Mouse (Mus musculus) liver, postnatal 0 days (tissue): ENCODE data around the gene Dock8. TPM values are rescaled to one million over a fixed set of nuclear protein-coding genes. Genes with fewer than 3 reads are reported as not detected.

Experiments used
- ATAC-seq: fragments of 200-750 bp; cut with Nextera tagmentation; 2 replicates; pipeline ENCODE4 v1.8.0; 2017; ENCODE audit warnings: mild to moderate bottlenecking, moderate library complexity
- DNase-seq: peaks from one replicate; pipeline ENCODE4 v3.0.0-alpha.2; 2016
- H3K27ac ChIP-seq: fragments of 300-500 bp; sonication (generic); 2 replicates; pipeline ENCODE4 v1.5.1; 2014; ENCODE audit warnings: antibody characterized with exemption, moderate library complexity, mild to moderate bottlenecking, low read depth
- H3K27me3 ChIP-seq: fragments of 300-500 bp; sonication (generic); 2 replicates; pipeline ENCODE4 v1.6.1; 2014; ENCODE audit warnings: low read length, control low read depth, mixed read lengths; ENCODE audit not compliant: insufficient read depth
- H3K36me3 ChIP-seq: fragments of 300-500 bp; sonication (generic); replicated peaks from 2 replicates; pipeline ENCODE4 v1.6.1; 2014; ENCODE audit warnings: mild to moderate bottlenecking, control low read depth, low read length, moderate library complexity, mixed read lengths; ENCODE audit not compliant: insufficient read depth
- H3K4me1 ChIP-seq: fragments of 300-500 bp; sonication (generic); 2 replicates; pipeline ENCODE4 v1.6.1; 2014; ENCODE audit warnings: antibody characterized with exemption, mild to moderate bottlenecking, control low read depth; ENCODE audit not compliant: insufficient read depth
- H3K4me2 ChIP-seq: fragments of 300-500 bp; sonication (generic); 2 replicates; pipeline ENCODE4 v1.6.1; 2014; ENCODE audit warnings: low read depth, mild to moderate bottlenecking, low read length, moderate library complexity, mixed read lengths
- H3K4me3 ChIP-seq: fragments of 300-500 bp; sonication (generic); 2 replicates; pipeline ENCODE4 v1.5.1; 2014; ENCODE audit warnings: low read depth, low read length
- H3K9ac ChIP-seq: fragments of 300-500 bp; sonication (generic); replicated peaks from 2 replicates; pipeline ENCODE4 v1.6.1; 2014; ENCODE audit warnings: mild to moderate bottlenecking, moderate library complexity
- H3K9me3 ChIP-seq: fragments of 300-500 bp; sonication (generic); 2 replicates; pipeline ENCODE4 v1.6.1; 2016; ENCODE audit warnings: mild to moderate bottlenecking, control low read depth, low read length, mixed read lengths
- CTCF ChIP-seq: sonication (generic); IDR thresholded peaks from 2 replicates; pipeline ENCODE4 v1.5.1; 2016; ENCODE audit warnings: antibody characterized with exemption, low read depth
- EP300 ChIP-seq: IDR thresholded peaks from 2 replicates; pipeline ENCODE4 v1.6.1; 2016; ENCODE audit warnings: antibody characterized with exemption, low read depth, mild to moderate bottlenecking
- WGBS: fragments of 180-500 bp; shearing (Covaris S2); extraction: QIAGEN DNeasy Blood & Tissue Kit; methylation state at CpG from one replicate; pipeline ENCODE4 v1.1.7; 2014; ENCODE audit not compliant: insufficient replicate concordance; 5-methylcytosine and 5-hydroxymethylcytosine counted together
- polyA plus RNA-seq: library from polyadenylated mRNA; unstranded; fragments of >200 nt; fragmentation: Nextera tagmentation; extraction: Ambion mirVana; gene quantifications from 2 replicates; pipeline ENCODE4 v1.2.1, GENCODE M21; 2015

The Dock8 gene
- polyA plus RNA-seq, 1 experiment from 2014 or later: 12.5 TPM

- Histone ChIP-seq H3K4me3 (no peak overlapping the region), H3K9ac (no peak overlapping the region), H3K27ac (no peak overlapping the region), H3K4me2 (no peak overlapping the region), H3K4me1 (peaks cover 3% of the 10 kb centered on the region; the same call in 1 of the 2 replicates), H3K36me3 (peaks cover 2% of the 10 kb centered on the region), H3K9me3 (no peaks in the 10 kb centered on the region), H3K27me3 (no peaks in the 10 kb centered on the region)
- DNase-seq: peak; percentile 9
- WGBS: 52% methylated on average over 7 of the region's 7 CpGs
- ATAC-seq: peak; percentile 54
- TF ChIP-seq CTCF (no peak), EP300 (no peak)
These were observed 55.7 kb downstream of the Dock8 start for GRCm38 (mm10) chr19:25055025-25055424.

GRCm38 (mm10) chr19:25055559-25055958, 56.2 kb downstream of the Dock8 start:
- DNase-seq (no peak), ATAC-seq (no peak)
- no peak for TF ChIP-seq EP300
- no peak for TF ChIP-seq CTCF
- H3K4me1 ChIP-seq: peaks cover 3% of the 10 kb centered on the region; the same call in 1 of the 2 replicates
- H3K4me2 ChIP-seq: no peak overlapping the region
- H3K36me3 ChIP-seq: peaks cover 2% of the 10 kb centered on the region
- no peak overlapping the region for H3K27ac ChIP-seq
- 91% methylated on average over 7 of the region's 7 CpGs for WGBS
- H3K4me3 ChIP-seq: no peak overlapping the region
- H3K9ac ChIP-seq: no peak overlapping the region
- no peaks in the 10 kb centered on the region for H3K9me3 ChIP-seq
- H3K27me3 ChIP-seq: no peaks in the 10 kb centered on the region

GRCm38 (mm10) chr19:25056224-25056623, 56.9 kb downstream of the Dock8 start:
- no peak overlapping the region for H3K27ac ChIP-seq
- no peak overlapping the region for H3K9ac ChIP-seq
- ATAC-seq (no peak), DNase-seq (no peak)
- H3K4me3 ChIP-seq: no peak overlapping the region
- TF ChIP-seq EP300 (no peak), CTCF (no peak)
- no peak overlapping the region for H3K4me2 ChIP-seq
- peaks cover 3% of the 10 kb centered on the region; the same call in 1 of the 2 replicates for H3K4me1 ChIP-seq
- no peaks in the 10 kb centered on the region for H3K27me3 ChIP-seq
- WGBS: 88% methylated on average over 10 of the region's 10 CpGs
- H3K9me3 ChIP-seq: no peaks in the 10 kb centered on the region
- H3K36me3 ChIP-seq: peaks cover 2% of the 10 kb centered on the region

GRCm38 (mm10) chr19:25057826-25058225, 58.5 kb downstream of the Dock8 start:
- H3K27me3 ChIP-seq: no peaks in the 10 kb centered on the region
- H3K4me1 ChIP-seq: no peaks in the 10 kb centered on the region
- no peak overlapping the region for H3K27ac ChIP-seq
- WGBS: 86% methylated on average over 8 of the region's 8 CpGs
- H3K4me2 ChIP-seq: no peak overlapping the region
- no peaks in the 10 kb centered on the region for H3K9me3 ChIP-seq
- no peak for TF ChIP-seq CTCF
- no peak for TF ChIP-seq EP300
- ATAC-seq (no peak), DNase-seq (no peak)
- no peak overlapping the region for H3K9ac ChIP-seq
- H3K4me3 ChIP-seq: no peak overlapping the region
- peaks cover 2% of the 10 kb centered on the region for H3K36me3 ChIP-seq

- Histone ChIP-seq H3K36me3 (no peaks in the 10 kb centered on the region; the same call in 1 of the 2 replicates), H3K4me3 (no peak overlapping the region), H3K9ac (no peak overlapping the region), H3K27ac (no peak overlapping the region), H3K9me3 (no peaks in the 10 kb centered on the region), H3K4me1 (no peaks in the 10 kb centered on the region), H3K27me3 (no peaks in the 10 kb centered on the region), H3K4me2 (no peak overlapping the region)
- 85% methylated on average over 7 of the region's 7 CpGs for WGBS
- ATAC-seq: no peak
- TF ChIP-seq EP300 (no peak), CTCF (no peak)
- DNase-seq: no peak
These were observed 60.6 kb downstream of the Dock8 start for GRCm38 (mm10) chr19:25059847-25060364.

GRCm38 (mm10) chr19:25060375-25060774, 61.0 kb downstream of the Dock8 start:
- H3K27ac ChIP-seq: no peak overlapping the region
- no peak for DNase-seq

More at GRCm38 (mm10) chr19:25060375-25060774, 61.0 kb downstream of the Dock8 start:
- no peak for ATAC-seq
- no peaks in the 10 kb centered on the region for H3K36me3 ChIP-seq
- H3K4me2 ChIP-seq: no peak overlapping the region
- H3K4me3 ChIP-seq: no peak overlapping the region
- H3K27me3 ChIP-seq: no peaks in the 10 kb centered on the region
- 51% methylated on average over 9 of the region's 9 CpGs for WGBS
- H3K9me3 ChIP-seq: no peaks in the 10 kb centered on the region
- TF ChIP-seq EP300 (no peak), CTCF (no peak)
- H3K4me1 ChIP-seq: no peaks in the 10 kb centered on the region
- no peak overlapping the region; the same call in 1 of the 2 replicates for H3K9ac ChIP-seq
